Comparison of ENCODE assay signal across 28 mouse cellular contexts in genomic region chr10:28822320-28822719, GRCm38 (mm10).
"Had no signal": no experiment of that assay in that cellular context is flagged by ENCODE, and none has a peak within 500 bp of the region (broad histone marks: within the 10 kb centered on the region; RNA-seq: fewer than 3 reads in every experiment).

No protein-coding gene starts in this region.

- H3K4me3 ChIP-seq: embryonic facial prominence, embryonic 10.5 days; embryonic facial prominence, embryonic 12.5 days; embryonic facial prominence, embryonic 13.5 days; embryonic facial prominence, embryonic 15.5 days; erythroblast, embryonic 14.5 days; forebrain, embryonic 10.5 days; forebrain, embryonic 12.5 days; forebrain, embryonic 13.5 days; forebrain, embryonic 15.5 days; gastrocnemius, adult 2 months had no signal

- H3K9me3 ChIP-seq: embryonic facial prominence, embryonic 10.5 days; embryonic facial prominence, embryonic 12.5 days; embryonic facial prominence, embryonic 13.5 days; embryonic facial prominence, embryonic 15.5 days; forebrain, embryonic 10.5 days; forebrain, embryonic 12.5 days; forebrain, embryonic 13.5 days; forebrain, embryonic 15.5 days had no signal

- H3K27me3 ChIP-seq: embryonic facial prominence, embryonic 12.5 days; embryonic facial prominence, embryonic 13.5 days; embryonic facial prominence, embryonic 15.5 days; forebrain, embryonic 12.5 days; forebrain, embryonic 13.5 days; forebrain, embryonic 15.5 days had no signal

- H3K4me2 ChIP-seq: embryonic facial prominence, embryonic 12.5 days; embryonic facial prominence, embryonic 13.5 days; embryonic facial prominence, embryonic 15.5 days; forebrain, embryonic 12.5 days; forebrain, embryonic 13.5 days; forebrain, embryonic 15.5 days had no signal

- ATAC-seq: forebrain, embryonic 13.5 days; forebrain, embryonic 14.5 days; forebrain, embryonic 15.5 days; forebrain, embryonic 16.5 days; forebrain, postnatal 0 days had no signal

- H3K9ac ChIP-seq: embryonic facial prominence, embryonic 12.5 days; embryonic facial prominence, embryonic 13.5 days; embryonic facial prominence, embryonic 15.5 days; forebrain, embryonic 12.5 days; forebrain, embryonic 13.5 days; forebrain, embryonic 15.5 days; forebrain, postnatal 0 days had no signal

- DNase-seq: cerebellum, adult 2 months; cerebellum, adult 8-10 months; cerebellum, adult 9-10 months; cerebellum, adult 9-11 months; cerebellum, postnatal 10 days; cerebellum, postnatal 14 days; cerebellum, postnatal 25 days; cerebellum, postnatal 36 days; embryo, embryonic 11 days; forebrain, postnatal 0 days; gastrocnemius, adult 2 months; gastrocnemius, postnatal 10 days; gastrocnemius, postnatal 14 days; gastrocnemius, postnatal 25 days; gastrocnemius, postnatal 36 days; heart, adult 11 months; heart, adult 18-20 months had no signal

- H3K36me3 ChIP-seq: embryonic facial prominence, embryonic 10.5 days; embryonic facial prominence, embryonic 12.5 days; embryonic facial prominence, embryonic 13.5 days; embryonic facial prominence, embryonic 15.5 days; forebrain, embryonic 10.5 days; forebrain, embryonic 12.5 days; forebrain, embryonic 15.5 days had no signal

- H3K27ac ChIP-seq: embryonic facial prominence, embryonic 10.5 days; embryonic facial prominence, embryonic 12.5 days; embryonic facial prominence, embryonic 13.5 days; embryonic facial prominence, embryonic 15.5 days; forebrain, embryonic 10.5 days; forebrain, embryonic 12.5 days; forebrain, embryonic 13.5 days; forebrain, embryonic 15.5 days; gastrocnemius, adult 2 months had no signal

- H3K4me1 ChIP-seq: embryonic facial prominence, embryonic 10.5 days; embryonic facial prominence, embryonic 12.5 days; embryonic facial prominence, embryonic 13.5 days; embryonic facial prominence, embryonic 15.5 days; forebrain, embryonic 10.5 days; forebrain, embryonic 12.5 days; forebrain, embryonic 13.5 days; forebrain, embryonic 15.5 days had no signal
